Mouse (Mus musculus): ENCODE data around the gene Tmco4.
A peak's percentile ranks its signal among the peaks of the same experiment; 100 is the strongest.

Gene Tmco4

DNA sequence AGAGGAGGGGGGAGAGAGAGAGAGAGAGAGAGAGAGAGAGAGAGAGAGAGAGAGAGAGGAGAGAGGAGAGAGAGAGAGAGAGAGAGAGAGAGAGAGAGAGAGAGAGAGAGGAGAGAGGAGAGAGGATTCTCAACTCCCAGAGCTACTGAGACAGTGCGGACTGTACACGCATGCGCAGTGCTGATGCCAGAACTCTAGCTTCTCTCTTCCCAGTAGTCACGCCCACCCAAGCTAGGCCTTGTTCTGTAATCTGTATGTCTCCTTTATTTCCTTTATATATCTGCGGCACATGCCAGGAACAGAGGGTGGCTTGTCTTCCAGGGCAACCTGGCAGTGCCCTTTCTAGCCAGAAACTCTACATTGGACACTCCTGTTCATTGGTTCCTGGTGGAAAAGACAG lies 92.1 kb downstream of the Tmco4 start:
- no peak for DNase-seq

DNA sequence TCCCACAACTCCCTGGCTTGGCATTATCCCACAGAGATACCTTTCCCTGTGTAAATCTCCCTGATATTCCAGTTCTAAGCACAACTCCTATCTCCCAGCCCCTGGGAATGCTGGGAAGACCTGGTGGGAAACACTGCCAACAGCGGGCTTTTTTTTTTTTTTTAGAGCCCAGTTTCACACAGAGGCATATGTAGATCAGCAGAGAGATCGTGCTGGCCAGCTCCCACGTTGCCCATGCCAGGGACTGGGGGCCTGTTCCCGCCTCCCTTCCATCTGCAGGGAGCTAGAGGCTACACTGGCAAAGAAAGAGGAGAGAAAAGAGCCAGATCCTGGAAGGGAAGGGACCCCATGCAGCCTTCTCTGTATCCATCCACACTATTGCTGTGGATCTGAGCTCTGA lies 95.6 kb downstream of the Tmco4 start:
- DNase-seq: no peak

DNA sequence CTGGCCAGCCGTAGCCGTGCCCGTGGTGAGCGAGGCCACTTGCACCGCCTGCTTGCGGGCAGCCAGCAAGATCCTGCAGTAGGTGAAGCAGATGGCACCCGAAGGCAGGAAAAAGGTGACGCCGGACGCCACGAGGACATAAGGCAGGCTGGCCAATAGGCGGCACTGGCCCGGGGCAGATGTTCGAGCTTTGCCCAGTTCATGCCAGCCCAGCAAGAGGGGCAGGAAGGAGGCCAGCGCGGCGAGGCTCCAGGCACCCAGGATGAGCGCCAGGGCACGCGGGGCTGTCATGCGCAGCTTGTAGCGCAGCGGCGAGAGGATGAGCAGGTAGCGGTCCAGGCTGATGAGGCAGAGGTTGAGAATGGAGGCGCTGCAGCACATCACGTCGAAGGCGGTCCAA lies 101.4 kb downstream of the Tmco4 start:
- no peak for DNase-seq

DNA sequence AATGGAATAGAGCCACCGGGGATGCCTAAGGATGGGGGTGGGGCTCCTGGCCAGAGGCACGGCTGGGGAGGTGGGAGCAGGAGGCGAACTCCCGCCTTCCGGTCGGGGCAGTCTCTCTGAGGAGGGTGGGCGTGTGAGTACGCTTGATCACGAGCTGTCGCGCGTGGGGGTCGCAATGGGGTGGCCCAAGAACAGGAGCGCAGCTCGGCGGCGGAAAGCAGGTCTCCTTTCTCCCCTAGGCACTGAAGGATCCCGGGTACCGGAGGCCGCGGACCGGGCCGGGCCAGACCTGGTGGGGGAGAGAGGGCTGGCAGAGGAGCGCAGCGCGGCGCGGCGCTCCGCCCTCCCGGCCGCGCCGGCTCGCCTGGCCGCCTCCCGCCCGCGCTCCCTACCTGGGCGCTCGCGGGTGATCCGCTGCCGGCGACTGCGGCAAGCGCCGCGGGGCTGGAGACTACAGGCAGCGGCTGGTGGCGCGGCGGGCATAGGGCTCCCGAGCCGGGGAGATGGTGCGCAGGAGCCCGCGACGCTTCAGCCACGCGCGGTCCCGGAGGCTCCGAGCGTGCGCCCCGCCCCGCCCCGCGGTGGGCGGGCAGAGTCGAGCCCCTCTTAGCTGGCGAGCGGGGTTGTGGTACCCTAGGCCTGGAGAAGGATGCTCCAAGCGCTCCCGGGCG lies 102.5 kb downstream of the Tmco4 start, which contains the start of gene Htr6:
Htr6 (minus strand) TSS at position 530 of the 671 bp plus-strand sequence.
- no peak for DNase-seq

DNA sequence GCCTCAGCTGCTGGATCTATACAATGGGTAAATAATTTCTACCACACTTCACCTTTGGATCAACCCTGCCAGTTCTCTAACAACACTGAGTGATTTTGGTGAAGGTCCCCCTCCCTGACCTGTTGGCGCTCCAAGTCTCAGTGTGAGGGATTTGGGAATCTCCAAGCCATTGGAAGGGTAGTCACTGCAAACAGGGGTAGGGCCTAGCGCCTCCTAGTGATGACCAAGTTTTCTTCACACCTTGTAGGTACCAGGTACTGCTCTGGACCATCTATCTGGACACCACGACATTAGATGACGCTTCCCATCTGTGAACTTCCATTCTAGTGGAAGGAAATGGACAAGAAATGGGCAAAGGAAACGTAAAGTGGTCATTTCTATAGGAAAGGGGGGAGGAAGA lies 103.2 kb downstream of the Tmco4 start:
- no peak for DNase-seq

DNA sequence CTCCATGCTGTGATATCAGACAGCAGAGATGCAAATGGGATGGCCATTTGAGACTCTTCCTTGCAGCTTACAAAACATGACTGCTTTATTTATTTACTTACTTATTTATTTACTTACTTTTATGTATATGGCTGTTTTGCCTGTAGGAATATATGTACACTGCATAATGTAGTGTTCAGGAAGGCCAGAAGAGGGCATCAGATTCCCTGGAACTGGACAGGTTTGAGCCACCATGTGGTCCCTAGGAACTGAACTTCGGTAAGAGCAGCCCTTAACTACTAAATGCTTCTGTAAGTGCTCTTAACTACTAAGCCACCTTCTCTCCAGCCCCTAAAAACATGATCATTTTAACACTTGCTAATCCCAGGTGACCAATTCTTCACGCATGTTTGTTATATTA lies 105.6 kb downstream of the Tmco4 start:
- no peak for DNase-seq

DNA sequence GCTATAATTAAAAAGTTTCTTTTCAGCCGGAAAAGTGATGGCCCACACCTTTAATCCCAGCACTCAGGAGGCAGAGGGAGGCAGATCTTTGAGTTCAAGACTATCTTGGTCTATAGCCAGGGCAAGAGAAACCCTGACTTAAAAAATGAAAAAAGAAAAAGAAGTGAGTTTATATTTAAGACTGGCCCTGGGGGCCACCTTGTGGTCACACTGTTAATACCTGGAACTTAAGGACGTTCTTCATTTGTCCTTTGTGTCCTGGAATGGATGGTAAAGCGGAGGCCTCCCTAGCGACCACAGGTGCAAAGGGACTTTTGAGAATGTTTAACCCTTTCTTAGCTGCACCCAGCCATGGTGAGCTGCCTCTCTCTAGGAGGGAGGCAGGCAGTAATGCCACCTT lies 106.0 kb downstream of the Tmco4 start:
- no peak for DNase-seq

DNA sequence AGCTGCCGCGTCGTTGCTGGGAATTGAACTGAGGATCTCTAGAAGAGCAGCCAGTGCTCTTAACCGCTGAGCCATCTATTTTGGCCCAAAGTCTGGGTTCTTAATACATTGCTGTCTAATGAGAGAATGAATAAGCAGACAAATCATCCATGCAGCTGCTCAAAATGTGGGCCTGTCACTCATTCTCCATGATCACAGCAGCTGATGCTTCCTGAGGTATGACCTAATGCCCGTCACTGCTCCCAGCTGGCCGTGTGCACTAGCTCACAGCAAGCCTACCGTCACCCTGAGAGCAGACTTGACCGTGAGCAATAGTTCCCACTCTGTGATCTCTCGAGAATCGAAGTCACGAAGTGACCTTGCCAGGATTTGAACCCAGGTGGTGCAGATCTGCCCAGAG lies 106.8 kb downstream of the Tmco4 start:
- DNase-seq: no peak

DNA sequence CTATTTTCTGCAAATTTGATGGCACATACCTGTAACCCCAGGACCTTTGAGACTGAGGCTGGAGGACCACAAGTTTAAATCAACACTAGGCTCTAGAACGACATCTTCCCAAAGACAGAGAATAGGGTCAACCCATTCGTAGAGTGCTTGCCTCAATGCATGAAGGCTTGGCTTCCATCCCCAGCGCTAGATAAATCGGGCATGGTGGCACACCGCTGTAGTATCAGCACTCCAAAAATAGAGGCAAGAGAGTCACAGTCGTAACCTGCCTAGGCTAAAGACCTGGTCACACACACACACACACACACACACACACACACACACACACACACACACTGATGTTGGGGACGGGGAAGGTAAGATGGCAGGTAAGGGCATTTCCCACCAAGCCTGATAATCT lies 107.6 kb downstream of the Tmco4 start:
- no peak for DNase-seq

DNA sequence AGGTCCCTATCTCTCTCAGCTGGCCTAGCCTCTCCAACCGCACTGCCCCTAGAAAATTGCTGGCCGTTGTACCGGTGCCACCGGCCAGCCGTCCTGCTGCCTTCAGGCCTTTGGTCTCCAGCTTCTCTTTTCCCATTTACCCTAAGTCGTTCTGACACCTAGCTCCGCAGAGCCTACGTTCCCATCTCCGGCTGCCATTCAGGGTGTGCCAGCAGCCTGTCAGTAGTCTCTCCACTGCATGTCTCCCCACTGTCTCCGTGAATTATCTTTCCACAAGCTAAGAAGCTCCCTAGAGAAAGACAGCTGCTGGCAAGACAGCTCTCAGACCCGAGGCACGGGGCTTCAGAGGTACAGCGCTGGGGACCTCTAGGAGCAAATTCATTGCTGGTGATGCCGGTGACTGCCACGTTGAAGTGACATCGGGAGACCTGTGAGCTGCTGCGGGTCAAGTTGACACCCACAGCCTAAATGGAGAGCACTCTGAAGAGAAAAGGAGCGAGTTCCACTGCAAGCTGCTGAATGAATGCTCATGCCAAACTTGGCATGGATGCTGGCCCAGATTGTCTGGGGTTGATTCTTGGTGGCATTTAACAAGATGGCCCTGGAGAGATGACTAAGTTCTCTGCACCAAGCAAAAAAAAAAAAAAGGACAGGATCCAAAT lies 108.7 kb downstream of the Tmco4 start:
- DNase-seq: peak; percentile 41

DNA sequence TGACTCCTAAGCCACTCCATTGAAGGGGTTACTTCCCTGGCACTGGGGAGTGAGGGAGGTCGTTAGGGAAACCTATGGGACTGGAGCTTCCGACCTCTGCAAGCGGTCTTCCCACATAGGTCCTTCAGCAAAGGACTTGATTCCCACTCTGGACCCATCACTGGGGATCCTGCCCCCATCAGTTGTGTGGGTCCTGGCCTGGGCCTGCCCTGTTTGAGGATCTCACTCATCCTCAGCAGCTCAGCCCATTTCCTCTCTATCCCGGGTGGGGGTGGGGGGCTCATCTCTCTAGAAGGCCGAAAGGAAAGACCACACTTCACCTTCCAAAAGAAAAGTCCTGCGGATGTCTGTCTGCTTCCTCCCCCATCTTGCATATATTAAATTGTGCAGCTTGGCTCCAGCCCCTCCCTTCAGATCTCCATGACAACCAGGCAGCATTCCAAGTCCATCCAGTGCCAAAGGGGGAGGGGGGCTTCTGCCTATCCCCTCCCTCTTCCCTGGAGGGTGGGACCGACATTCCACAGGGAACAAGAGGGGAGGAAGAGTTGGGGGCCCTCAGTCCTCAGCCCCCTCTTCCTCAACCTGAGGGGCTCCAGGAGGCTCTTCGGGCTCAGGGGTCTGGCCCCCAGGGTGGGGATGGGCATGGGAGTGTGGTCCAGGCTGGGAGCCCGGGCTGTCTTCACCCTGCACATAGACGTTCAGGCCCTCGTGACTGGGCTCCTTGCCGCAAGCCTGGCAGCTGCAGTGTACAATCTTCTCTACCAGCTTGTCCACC lies 110.3 kb downstream of the Tmco4 start:
- DNase-seq: no peak

DNA sequence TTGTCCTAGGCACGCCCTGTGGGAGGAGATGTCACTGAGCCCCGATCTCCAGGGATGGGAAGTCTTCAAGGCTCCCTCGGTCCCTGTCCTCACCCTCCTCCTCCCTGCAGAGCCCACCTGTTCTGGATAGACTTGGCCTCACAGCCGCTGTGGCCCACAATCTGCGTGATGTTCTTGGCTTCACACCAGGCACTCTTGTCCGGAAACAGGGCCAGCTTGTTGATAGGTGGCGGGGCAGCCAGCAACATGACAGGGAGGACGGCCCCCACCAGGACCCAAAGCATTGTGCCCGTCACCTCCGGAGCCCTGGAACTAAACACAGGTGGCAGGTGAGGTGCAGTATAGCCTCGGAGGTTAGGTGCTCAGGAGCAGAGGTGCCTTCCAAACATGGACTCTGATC lies 112.6 kb downstream of the Tmco4 start:
- no peak for DNase-seq

DNA sequence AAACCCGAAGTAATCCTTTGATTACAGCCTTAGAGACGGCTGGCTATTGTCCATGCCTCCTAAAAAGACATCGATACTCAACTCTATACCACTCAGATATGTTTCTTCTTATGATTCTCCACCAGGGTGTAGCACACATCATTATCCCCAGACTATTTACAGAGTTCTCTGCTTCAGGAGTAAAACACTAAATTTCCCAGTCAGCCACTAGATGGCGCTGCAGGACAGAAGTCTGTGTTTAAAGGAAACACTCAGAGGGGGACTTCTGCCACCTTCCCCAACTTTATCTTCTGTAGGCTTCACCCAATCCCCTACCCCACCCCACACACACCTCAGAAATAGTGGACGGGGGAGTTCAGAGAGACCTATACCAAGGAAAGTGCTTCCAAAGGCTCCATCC lies 113.3 kb downstream of the Tmco4 start:
- DNase-seq: peak; percentile 57

DNA sequence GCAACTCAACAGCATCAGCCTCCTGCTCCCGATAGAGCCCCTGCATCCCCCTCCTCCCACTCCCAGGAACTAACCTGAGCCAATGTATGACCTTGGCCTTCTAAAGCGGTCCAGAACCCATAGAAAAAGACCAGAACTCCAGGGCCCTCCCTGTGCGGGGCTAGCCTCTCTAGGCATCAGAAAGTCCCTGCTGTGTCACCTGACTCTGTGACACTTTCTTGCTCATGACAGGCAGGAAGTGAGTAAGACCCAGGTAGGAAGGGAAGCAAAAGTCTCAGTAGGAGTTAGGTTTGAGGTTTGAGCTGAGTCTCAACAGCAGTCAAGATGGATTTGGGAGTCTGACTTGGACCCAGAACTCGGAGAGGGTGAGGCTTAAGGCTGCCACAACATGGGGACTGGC lies 114.3 kb downstream of the Tmco4 start:
- no peak for DNase-seq

DNA sequence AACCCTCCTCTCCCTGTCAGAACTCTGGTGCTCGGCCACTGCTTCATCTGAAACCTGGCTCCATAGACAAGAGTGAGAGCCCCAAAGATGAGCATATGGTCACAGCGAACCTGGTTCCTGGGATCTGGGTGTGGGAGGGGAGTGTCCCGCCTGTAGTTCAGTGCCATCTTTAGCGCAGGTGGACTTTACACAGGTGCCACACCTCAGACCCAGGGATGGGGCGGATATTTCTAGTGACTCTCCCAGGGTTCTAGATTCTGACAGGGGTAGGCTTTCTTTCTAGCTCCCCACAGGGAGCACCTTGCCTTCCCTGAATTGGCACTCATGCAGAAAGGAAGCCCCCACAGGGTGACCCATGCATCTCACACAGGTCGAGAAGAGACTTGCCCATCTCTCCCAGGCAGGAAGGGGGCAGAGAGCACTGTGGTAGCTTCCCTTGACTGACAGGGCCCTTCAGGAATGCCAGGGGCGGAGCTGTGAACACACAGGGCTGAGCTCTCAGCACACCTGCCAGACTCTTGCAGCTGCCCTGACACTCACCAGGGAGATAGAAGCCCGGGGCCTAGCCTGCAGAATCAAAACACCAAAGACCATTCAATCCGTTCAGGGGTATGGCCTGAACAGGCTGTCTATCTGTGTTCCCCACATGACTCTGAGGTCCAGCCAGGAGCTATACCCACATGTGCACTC lies 116.4 kb downstream of the Tmco4 start:
- DNase-seq: no peak

DNA sequence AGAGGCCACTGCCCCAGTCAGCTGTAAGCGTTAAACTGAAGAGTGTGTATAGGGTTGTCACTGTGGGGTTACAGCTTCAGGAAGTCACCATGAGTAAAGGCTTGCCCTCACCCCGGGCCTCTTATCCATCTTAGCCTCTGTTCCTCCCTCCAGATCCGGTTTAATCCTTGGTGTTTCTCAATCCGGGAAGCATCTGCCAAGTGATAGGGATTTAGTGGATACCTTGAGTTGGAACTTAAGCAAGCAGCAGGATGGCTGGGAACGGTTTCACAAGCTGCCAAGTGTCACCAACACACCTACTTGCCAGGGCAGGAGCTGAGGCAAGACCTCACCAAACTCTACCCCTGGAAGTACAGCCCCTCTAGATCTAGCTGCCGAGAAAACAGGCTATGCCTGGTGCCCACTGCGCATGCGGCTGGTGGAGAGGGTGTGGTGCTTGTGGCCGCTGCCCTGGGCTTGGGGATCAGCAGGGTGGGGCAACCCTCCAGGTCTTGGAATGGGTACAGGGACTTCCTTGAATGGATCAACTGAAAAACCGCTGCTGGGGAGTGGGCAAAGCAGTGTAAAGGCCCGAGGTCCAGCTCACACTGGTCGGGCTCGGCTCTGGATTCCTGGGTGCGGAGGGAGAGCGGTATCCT lies 117.7 kb downstream of the Tmco4 start:
- no peak for DNase-seq

DNA sequence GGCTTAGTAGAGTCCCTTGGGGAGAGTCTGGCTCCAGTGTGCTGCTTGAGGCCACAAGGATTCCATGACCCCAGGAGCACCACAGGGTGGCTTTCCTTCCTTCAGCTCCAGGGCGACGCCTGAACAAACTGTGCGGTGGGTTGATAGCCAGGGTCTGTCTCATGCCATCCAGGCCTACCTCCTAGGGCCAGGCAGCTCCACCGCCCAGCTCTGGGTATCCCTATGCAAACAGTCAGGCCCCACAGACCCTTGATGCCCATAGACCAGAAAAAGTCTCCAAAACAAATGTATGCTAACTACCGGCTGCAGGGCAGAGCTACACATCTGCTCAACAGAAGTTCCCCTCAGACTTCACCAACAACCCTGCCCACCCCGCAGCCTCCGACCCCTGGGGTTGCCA lies 118.4 kb downstream of the Tmco4 start:
- DNase-seq: no peak

DNA sequence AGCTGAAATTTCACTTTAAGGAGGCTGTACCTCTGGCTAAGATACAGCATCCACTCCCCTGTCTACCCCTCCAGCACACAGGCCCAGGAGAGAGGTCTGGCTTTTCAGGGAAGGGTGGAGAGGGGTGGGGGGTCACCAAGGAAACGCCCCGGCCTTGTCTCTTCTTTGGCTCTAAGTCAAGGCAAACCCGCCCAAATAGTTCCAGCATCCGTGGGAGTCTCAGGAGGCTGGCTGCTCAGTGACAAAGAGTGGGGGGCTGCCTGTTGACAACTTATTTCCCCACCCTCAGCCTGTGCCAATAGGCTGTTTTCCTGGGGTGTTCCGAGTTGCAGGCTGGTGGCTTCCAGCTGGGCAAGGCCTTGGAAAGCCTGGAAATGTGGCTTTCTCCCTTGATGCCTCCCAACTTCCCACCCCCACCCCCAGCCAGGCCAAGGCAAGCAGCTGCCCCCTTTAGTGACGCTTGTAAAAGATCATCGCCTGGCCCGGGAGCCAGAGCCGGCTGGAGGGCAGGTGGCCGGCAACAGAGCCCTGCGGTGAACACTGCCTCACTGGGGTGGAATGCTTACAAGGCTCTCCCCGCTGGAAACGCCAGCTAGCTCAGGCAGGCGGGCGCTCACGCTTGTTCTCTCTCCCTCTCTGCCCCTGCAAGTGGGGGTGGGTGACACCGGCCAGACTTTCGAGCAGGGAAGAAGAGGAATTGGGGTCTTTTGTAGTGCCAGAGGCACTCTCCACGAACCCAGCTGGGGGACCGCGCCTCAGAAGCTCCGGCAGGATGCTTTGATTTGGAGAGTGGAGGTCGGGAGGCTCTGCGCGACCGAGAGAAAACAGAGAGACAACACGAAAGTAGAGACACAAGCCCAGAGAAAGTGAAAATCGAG lies 119.0 kb downstream of the Tmco4 start:
- no peak for DNase-seq

DNA sequence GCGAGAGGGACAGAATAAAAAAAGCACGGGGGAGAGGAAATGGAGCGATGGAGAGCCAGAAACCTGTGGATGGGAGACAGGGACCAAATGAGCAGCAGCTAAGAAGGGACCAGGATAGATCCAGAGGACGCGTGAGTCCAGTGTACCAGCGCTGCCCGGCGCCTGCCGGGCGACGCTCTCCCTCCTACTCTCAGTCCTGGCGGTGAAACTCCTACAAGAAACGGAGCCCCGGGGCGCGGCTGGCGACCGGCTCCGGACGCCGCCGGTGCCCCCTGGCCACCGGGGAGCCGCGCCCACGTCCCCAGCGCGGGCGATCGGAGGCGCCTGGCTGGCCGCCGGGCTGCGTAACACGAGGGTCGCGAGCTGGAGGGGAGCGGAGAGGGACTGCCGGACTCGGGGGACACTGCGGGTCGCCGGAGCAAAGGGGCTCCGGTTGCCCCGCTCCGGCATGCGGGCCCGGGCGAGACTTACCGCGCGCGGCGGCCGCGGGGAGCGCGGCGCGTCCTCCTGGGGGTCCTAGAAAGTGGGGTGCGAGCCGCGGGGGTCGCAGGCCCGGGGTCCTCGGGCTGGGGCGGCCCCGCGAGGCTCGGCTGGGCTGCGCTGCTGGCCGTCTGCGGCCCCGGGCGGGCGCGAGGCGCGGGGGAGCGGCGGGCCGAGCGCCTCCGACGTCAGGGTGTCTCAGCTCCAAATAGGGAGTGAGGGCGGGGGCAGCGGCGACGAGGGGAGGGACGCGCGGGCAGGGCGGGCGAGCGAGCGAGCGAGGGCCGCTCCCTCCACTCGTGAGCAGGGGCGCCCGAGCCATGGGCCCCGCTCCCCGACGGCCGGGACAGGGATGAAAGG lies 119.9 kb downstream of the Tmco4 start, which contains the start of gene Nbl1:
Nbl1 (minus strand) TSS at position 638 of the 840 bp plus-strand sequence.
- no peak for DNase-seq

DNA sequence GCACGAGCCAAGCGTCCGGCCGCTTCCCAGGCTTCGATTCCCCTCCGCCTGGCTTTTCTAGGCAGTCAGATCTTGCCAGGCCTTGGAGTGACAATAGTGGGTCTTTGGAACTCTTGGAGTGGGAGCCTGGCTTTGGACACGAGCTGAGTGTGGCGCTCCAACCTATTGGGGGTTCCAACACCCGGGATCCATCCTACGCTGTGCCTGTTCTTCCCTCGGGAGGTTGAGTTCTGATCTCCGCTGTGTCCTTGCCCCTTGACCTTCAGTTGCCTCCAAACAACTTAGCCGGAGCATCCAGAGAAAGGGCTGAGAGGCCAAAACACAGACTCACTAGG lies 120.5 kb downstream of the Tmco4 start:
- no peak for DNase-seq

DNA sequence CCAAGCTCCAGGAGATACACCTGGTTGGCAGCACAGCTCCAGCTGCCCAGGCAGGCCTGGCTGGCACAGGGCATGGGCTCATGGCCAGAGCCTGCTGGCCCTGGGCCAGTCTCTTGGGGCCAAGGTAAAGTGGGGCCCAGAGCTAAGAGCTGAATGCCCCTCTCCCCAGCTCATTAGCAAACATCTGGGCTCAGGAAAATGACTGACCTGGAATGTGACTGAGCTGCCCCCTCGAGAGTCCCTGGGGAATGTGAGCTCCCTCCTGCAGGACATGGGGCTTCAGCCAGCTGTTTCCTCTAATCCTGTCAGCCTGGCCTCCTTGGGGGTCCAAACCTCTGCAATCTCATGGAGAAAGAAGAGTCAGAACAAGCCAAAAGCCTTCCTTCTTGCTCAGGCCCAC lies 122.7 kb downstream of the Tmco4 start:
- no peak for DNase-seq

All from cerebellum, adult 11-12 months (tissue).